ENCODE assay signal across 14 mouse cellular contexts in the genomic region with DNA sequence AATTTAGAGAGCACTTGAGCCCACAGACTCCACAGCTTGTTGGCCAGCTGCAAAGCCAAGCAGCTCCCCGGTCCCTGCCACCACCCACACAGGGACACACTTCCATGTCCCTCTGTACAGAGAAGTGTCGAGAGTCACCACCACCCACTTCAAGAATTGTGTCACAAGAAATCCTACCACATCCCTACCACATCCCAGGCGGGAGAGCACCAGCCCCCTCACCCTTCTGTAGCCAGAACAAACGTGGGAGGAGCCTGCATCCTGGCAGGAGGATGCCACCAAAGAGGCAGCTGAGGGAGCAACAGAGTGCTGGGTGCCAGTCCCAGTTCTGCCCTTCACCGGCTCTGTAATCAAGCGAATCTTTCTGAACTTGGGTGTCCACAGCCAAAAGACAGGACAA. TPM values are rescaled to one million over a fixed set of nuclear protein-coding genes. Genes with fewer than 3 reads are reported as not detected.
DNase-seq lines count a peak whose midpoint lies in the region; ATAC-seq and TF ChIP-seq lines count a peak whose summit lies in the region.
"Had no signal": no experiment of that assay in that cellular context is flagged by ENCODE, and none has a peak within 500 bp of the region (broad histone marks: within the 10 kb centered on the region; RNA-seq: fewer than 3 reads in every experiment).

No protein-coding gene starts in this region.

- H3K4me2 ChIP-seq in intestine, embryonic 16.5 days (ENCODE audit: low read depth, low read length): no peak overlapping the region
- H3K4me2 ChIP-seq in intestine, embryonic 15.5 days (replicated peaks): no peak overlapping the region
- H3K4me2 ChIP-seq in midbrain, postnatal 0 days (ENCODE audit: low read depth, low read length, poor library complexity, severe bottlenecking): no peak overlapping the region
- H3K4me2 ChIP-seq: liver, embryonic 11.5 days had no signal

- H3K27me3 ChIP-seq in intestine, embryonic 16.5 days (replicated peaks; ENCODE audit: control insufficient read depth, insufficient read depth, low read length): no peaks in the 10 kb centered on the region
- H3K27me3 ChIP-seq in intestine, embryonic 15.5 days (replicated peaks): no peaks in the 10 kb centered on the region
- no peaks in the 10 kb centered on the region for H3K27me3 ChIP-seq in thymus, adult 2 months (ENCODE audit: control insufficient read depth, insufficient read depth, low read length)
- H3K27me3 ChIP-seq in midbrain, postnatal 0 days (ENCODE audit: insufficient read depth, low read length): no peaks in the 10 kb centered on the region
- H3K27me3 ChIP-seq: heart, embryonic 15.5 days had no signal

- no peak for TF ChIP-seq POLR2A in thymus, adult 2 months (IDR thresholded peaks at IDR 0.05; ENCODE audit: control insufficient read depth, extremely low read depth, insufficient read depth, low read length, poor library complexity)

- 0 out of 2 replicates have a peak overlapping the region, but pooled peaks have one; percentile 2 for H3K9ac ChIP-seq in intestine, embryonic 16.5 days (ENCODE audit: low read depth, low read length)
- H3K9ac ChIP-seq in intestine, embryonic 15.5 days: no peak overlapping the region
- no peak overlapping the region for H3K9ac ChIP-seq in midbrain, postnatal 0 days (replicated peaks; ENCODE audit: low read length, poor library complexity, severe bottlenecking)
- H3K9ac ChIP-seq: heart, embryonic 15.5 days had no signal

- WGBS in intestine, embryonic 16.5 days: 68% methylated on average over 6 of the region's 6 CpGs
- WGBS in intestine, embryonic 15.5 days: 64% methylated on average over 6 of the region's 6 CpGs
- 56% methylated on average over 6 of the region's 6 CpGs for WGBS in thymus, adult 2 months
- WGBS in midbrain, postnatal 0 days: 70% methylated on average over 6 of the region's 6 CpGs

- H3K4me3 ChIP-seq in intestine, embryonic 16.5 days (ENCODE audit: low read length): no peak overlapping the region
- no peak overlapping the region for H3K4me3 ChIP-seq in intestine, embryonic 15.5 days (replicated peaks)
- H3K4me3 ChIP-seq in thymus, adult 2 months (ENCODE audit: control insufficient read depth, insufficient read depth, low read length): no peak overlapping the region
- no peak overlapping the region for H3K4me3 ChIP-seq in layer of hippocampus, adult 2 months
- no peak overlapping the region for H3K4me3 ChIP-seq in midbrain, postnatal 0 days (ENCODE audit: low read depth, low read length)
- H3K4me3 ChIP-seq: heart, embryonic 15.5 days had no signal

- peaks cover 36% of the 10 kb centered on the region for H3K4me1 ChIP-seq in intestine, embryonic 16.5 days (ENCODE audit: control insufficient read depth, insufficient read depth, low read length)
- peaks cover 42% of the 10 kb centered on the region for H3K4me1 ChIP-seq in intestine, embryonic 15.5 days (replicated peaks)
- H3K4me1 ChIP-seq in thymus, adult 2 months (replicated peaks; ENCODE audit: control insufficient read depth, insufficient read depth, low read length): peaks cover 41% of the 10 kb centered on the region
- 0 out of 2 replicates have a peak, but pooled peaks cover 4% of the 10 kb centered on the region for H3K4me1 ChIP-seq in midbrain, postnatal 0 days (ENCODE audit: insufficient read depth, low read length)

- DNase-seq in thymus, adult 2 months: no peak
- no peak for DNase-seq in thymus, postnatal 25 days
- peak; percentile 61 to 71 for DNase-seq in layer of hippocampus, adult 2 months (ENCODE audit: low spot score in 2 of 2)
- no peak for DNase-seq in testis, postnatal 10 days (ENCODE audit: low spot score)
- DNase-seq in midbrain, postnatal 0 days (ENCODE audit: low spot score): no peak
- DNase-seq: adrenal gland, adult 8-10 months; cerebellum, adult 18-20 months; kidney, adult 9 months; retina, postnatal 1 day had no signal

- no peaks in the 10 kb centered on the region for H3K36me3 ChIP-seq in intestine, embryonic 16.5 days (ENCODE audit: control insufficient read depth, insufficient read depth, low read length)
- no peaks in the 10 kb centered on the region for H3K36me3 ChIP-seq in intestine, embryonic 15.5 days
- H3K36me3 ChIP-seq in thymus, adult 2 months (ENCODE audit: control insufficient read depth, insufficient read depth, low read length): no peaks in the 10 kb centered on the region
- H3K36me3 ChIP-seq in midbrain, postnatal 0 days (ENCODE audit: insufficient read depth, low read length): no peaks in the 10 kb centered on the region
- H3K36me3 ChIP-seq: G1E; heart, embryonic 15.5 days had no signal

- no peak for ATAC-seq in intestine, embryonic 16.5 days
- ATAC-seq in intestine, embryonic 15.5 days: no peak
- no peak for ATAC-seq in midbrain, postnatal 0 days (ENCODE audit: low FRiP score)

- no peaks in the 10 kb centered on the region for H3K9me3 ChIP-seq in intestine, embryonic 16.5 days (ENCODE audit: control insufficient read depth, low read length)
- H3K9me3 ChIP-seq in intestine, embryonic 15.5 days: no peaks in the 10 kb centered on the region
- H3K9me3 ChIP-seq in midbrain, postnatal 0 days (ENCODE audit: low read length): no peaks in the 10 kb centered on the region
- H3K9me3 ChIP-seq: heart, embryonic 15.5 days had no signal

- 0 out of 2 replicates have a peak overlapping the region, but pooled peaks have one; percentile 5 for H3K27ac ChIP-seq in intestine, embryonic 16.5 days (ENCODE audit: low read length)
- no peak overlapping the region for H3K27ac ChIP-seq in intestine, embryonic 15.5 days
- H3K27ac ChIP-seq in thymus, adult 2 months (ENCODE audit: control insufficient read depth, insufficient read depth, low read length): peak overlapping the region; percentile 71; the same call in 1 of the 2 replicates
- peak overlapping the region; percentile 87 for H3K27ac ChIP-seq in layer of hippocampus, adult 2 months
- no peak overlapping the region for H3K27ac ChIP-seq in midbrain, postnatal 0 days (ENCODE audit: low read depth, low read length)
- H3K27ac ChIP-seq: heart, embryonic 15.5 days had no signal

- no peak for TF ChIP-seq CTCF in thymus, adult 2 months (IDR thresholded peaks at IDR 0.05; ENCODE audit: borderline replicate concordance, control insufficient read depth, extremely low read depth, insufficient read depth, low read length, poor library complexity)
- TF ChIP-seq CTCF in layer of hippocampus, adult 2 months (conservative IDR thresholded peaks at IDR 0.05): no peak
- no peak for TF ChIP-seq CTCF in midbrain, postnatal 0 days (IDR thresholded peaks at IDR 0.05)

RNA-seq across cellular contexts. Expression of gene Itpk1, which starts 51.7 kb away (rescaled TPM):
- polyA plus RNA-seq in intestine, embryonic 16.5 days (2015; fragmentation: Nextera tagmentation; extraction: Ambion mirVana): 51.4 and 57.1 TPM in 2 replicates
- polyA plus RNA-seq in intestine, embryonic 15.5 days (2015; fragmentation: Nextera tagmentation; extraction: Ambion mirVana): 39.1 and 40.1 TPM in 2 replicates
- 34.2 and 36.9 TPM in 2 replicates for polyA plus RNA-seq in thymus, adult 2 months (2012; rRNA removed)
- total RNA-seq in layer of hippocampus, adult 2 months (2021): 10 to 100 TPM; 66.6 to 76.8 TPM
- total RNA-seq in midbrain, postnatal 0 days (2014; rRNA removed): 56.0 and 66.6 TPM in 2 replicates
- polyA plus RNA-seq in midbrain, postnatal 0 days (2015; fragmentation: Nextera tagmentation; extraction: Ambion mirVana): 39.0 and 40.3 TPM in 2 replicates

Comparison
In these comparisons a context has a peak if more than half of its experiments do, and no peak if none do; other contexts are left out.
1. H3K27ac ChIP-seq: peak in intestine, embryonic 16.5 days (single experiment), thymus, adult 2 months (single experiment) and layer of hippocampus, adult 2 months (single experiment); none in intestine, embryonic 15.5 days (single experiment) and midbrain, postnatal 0 days (single experiment).
2. DNase-seq: peak in layer of hippocampus, adult 2 months (2 of 2); none in thymus, adult 2 months (single experiment), thymus, postnatal 25 days (single experiment), testis, postnatal 10 days (single experiment) and midbrain, postnatal 0 days (single experiment).